Mouse (Mus musculus) right cerebral cortex, postnatal 4 days (tissue): Measurements from ENCODE around the gene Plin4.

Source experiments
- DNase-seq: peaks from one replicate; pipeline ENCODE4 v3.0.0-alpha.2; 2022

Gene Plin4

GRCm38 (mm10) chr17:56055945-56056678, 53.5 kb downstream of the Plin4 start:
- no peak for DNase-seq

- no peak for DNase-seq
Observed at GRCm38 (mm10) chr17:56054938-56055337, 54.7 kb downstream of the Plin4 start.

GRCm38 (mm10) chr17:56051369-56051768, 58.2 kb downstream of the Plin4 start:
- no peak for DNase-seq
